12 mouse cellular contexts compared by ENCODE assay signal in the genomic region with DNA sequence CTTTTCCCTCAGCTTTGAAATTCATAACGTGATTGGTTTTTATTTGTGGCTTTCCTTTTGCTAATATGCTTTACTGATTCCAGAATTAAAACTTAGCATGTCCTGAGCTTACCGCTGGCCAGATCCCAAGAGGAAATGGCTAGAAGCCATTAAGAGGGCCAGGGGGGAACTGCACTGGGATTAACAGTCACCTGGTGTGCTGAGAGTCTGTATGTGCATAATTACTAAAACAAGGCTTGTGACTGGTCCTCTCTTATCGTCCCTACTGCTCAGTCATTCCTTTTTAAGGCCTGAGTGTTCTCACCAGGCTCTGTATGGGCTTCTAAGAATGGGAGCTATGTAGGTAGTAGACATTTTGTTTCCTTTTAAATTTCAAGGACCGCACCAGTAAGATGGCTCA. TPM values are rescaled to one million over a fixed set of nuclear protein-coding genes. Genes with fewer than 3 reads are reported as not detected.
DNase-seq lines count a peak whose midpoint lies in the region; ATAC-seq and TF ChIP-seq lines count a peak whose summit lies in the region.
"Had no signal": no experiment of that assay in that cellular context is flagged by ENCODE, and none has a peak within 500 bp of the region (broad histone marks: within the 10 kb centered on the region; RNA-seq: fewer than 3 reads in every experiment).

No protein-coding gene starts in this region.

- no peak overlapping the region for H3K4me3 ChIP-seq in stomach, postnatal 0 days (ENCODE audit: low read depth, low read length)
- H3K4me3 ChIP-seq in forebrain, embryonic 12.5 days (replicated peaks), result no peak overlapping the region
- H3K4me3 ChIP-seq in forebrain, postnatal 0 days (ENCODE audit: low read depth, low read length), result no peak overlapping the region
- H3K4me3 ChIP-seq: layer of hippocampus, adult 2 months; neural tube, embryonic 12.5 days had no signal

- no peak overlapping the region for H3K9ac ChIP-seq in stomach, postnatal 0 days (ENCODE audit: low read length)
- no peak overlapping the region for H3K9ac ChIP-seq in forebrain, embryonic 12.5 days
- H3K9ac ChIP-seq in forebrain, postnatal 0 days, result no peak overlapping the region
- H3K9ac ChIP-seq: neural tube, embryonic 12.5 days had no signal

- no peaks in the 10 kb centered on the region for H3K9me3 ChIP-seq in stomach, postnatal 0 days (ENCODE audit: control insufficient read depth, low read length)
- no peaks in the 10 kb centered on the region for H3K9me3 ChIP-seq in forebrain, embryonic 12.5 days
- no peaks in the 10 kb centered on the region for H3K9me3 ChIP-seq in forebrain, postnatal 0 days (ENCODE audit: low read length)
- H3K9me3 ChIP-seq: neural tube, embryonic 12.5 days had no signal

- H3K4me1 ChIP-seq in stomach, postnatal 0 days (replicated peaks; ENCODE audit: control insufficient read depth, insufficient read depth), result no peaks in the 10 kb centered on the region
- H3K4me1 ChIP-seq in forebrain, embryonic 12.5 days, result peaks cover 5% of the 10 kb centered on the region; the same call in 1 of the 2 replicates
- H3K4me1 ChIP-seq in forebrain, postnatal 0 days (ENCODE audit: insufficient read depth), result no peaks in the 10 kb centered on the region
- H3K4me1 ChIP-seq: neural tube, embryonic 12.5 days had no signal

- peak overlapping the region; percentile 40; the same call in 1 of the 2 replicates for H3K27ac ChIP-seq in stomach, postnatal 0 days (replicated peaks)
- H3K27ac ChIP-seq in forebrain, embryonic 12.5 days, result no peak overlapping the region
- H3K27ac ChIP-seq in forebrain, postnatal 0 days (ENCODE audit: low read depth, low read length), result no peak overlapping the region
- H3K27ac ChIP-seq: layer of hippocampus, adult 2 months; macrophage; neural tube, embryonic 12.5 days had no signal

- ATAC-seq in stomach, postnatal 0 days (ENCODE audit: low FRiP score, low TSS enrichment), result peak; percentile 72
- no peak for ATAC-seq in forebrain, embryonic 12.5 days (ENCODE audit: low FRiP score)
- no peak for ATAC-seq in megakaryocyte-erythroid progenitor cell, adult 5-6 weeks (replicated peaks; ENCODE audit: low FRiP score, low TSS enrichment, poor library complexity, severe bottlenecking)
- ATAC-seq in forebrain, postnatal 0 days, result no peak

- no peak for TF ChIP-seq EP300 in stomach, postnatal 0 days (optimal IDR thresholded peaks at IDR 0.05)

- intact Hi-C loops in heart, postnatal 14 days (cut with DNase I), result no loop called here

- WGBS in stomach, postnatal 0 days, result 39% methylated on average over 4 of the region's 4 CpGs
- WGBS in forebrain, embryonic 12.5 days, result 28% methylated on average over 4 of the region's 4 CpGs
- WGBS in forebrain, postnatal 0 days, result 33% methylated on average over 4 of the region's 4 CpGs

- DNase-seq in testis, postnatal 14 days (ENCODE audit: low spot score), result peak; percentile 24
- no peak for DNase-seq in testis, postnatal 10 days (ENCODE audit: low spot score)
- DNase-seq in heart, postnatal 14 days, result peak; percentile 50 to 63
- DNase-seq in kidney, postnatal 4 days, result peak; percentile 29 to 51
- DNase-seq in stomach, postnatal 0 days (ENCODE audit: low spot score), result peak; percentile 35
- no peak for DNase-seq in forebrain, postnatal 0 days
- DNase-seq: embryo, embryonic 11 days had no signal

- TF ChIP-seq CTCF in stomach, postnatal 0 days (IDR thresholded peaks at IDR 0.05; ENCODE audit: low read depth), result no peak
- no peak for TF ChIP-seq CTCF in forebrain, postnatal 0 days (IDR thresholded peaks at IDR 0.05; ENCODE audit: low read depth)

- no peak overlapping the region for H3K4me2 ChIP-seq in stomach, postnatal 0 days (replicated peaks; ENCODE audit: low read depth)
- no peak overlapping the region for H3K4me2 ChIP-seq in forebrain, embryonic 12.5 days
- H3K4me2 ChIP-seq in forebrain, postnatal 0 days (ENCODE audit: low read depth), result no peak overlapping the region
- H3K4me2 ChIP-seq: neural tube, embryonic 12.5 days had no signal

- 0 out of 2 replicates have a peak, but pooled peaks cover 4% of the 10 kb centered on the region for H3K36me3 ChIP-seq in stomach, postnatal 0 days (ENCODE audit: control insufficient read depth, insufficient read depth, low read length)
- H3K36me3 ChIP-seq in forebrain, embryonic 12.5 days (replicated peaks), result no peaks in the 10 kb centered on the region
- 0 out of 2 replicates have a peak, but pooled peaks cover 5% of the 10 kb centered on the region for H3K36me3 ChIP-seq in forebrain, postnatal 0 days (ENCODE audit: insufficient read depth)
- H3K36me3 ChIP-seq: neural tube, embryonic 12.5 days had no signal

- no peaks in the 10 kb centered on the region for H3K27me3 ChIP-seq in stomach, postnatal 0 days (ENCODE audit: control insufficient read depth, insufficient read depth, low read length)
- no peaks in the 10 kb centered on the region for H3K27me3 ChIP-seq in forebrain, embryonic 12.5 days
- no peaks in the 10 kb centered on the region for H3K27me3 ChIP-seq in forebrain, postnatal 0 days (ENCODE audit: insufficient read depth, low read length)
- H3K27me3 ChIP-seq: neural tube, embryonic 12.5 days had no signal

RNA-seq across cellular contexts. Expression of a gene that starts 23.5 kb away (rescaled TPM):
- total RNA-seq in heart, postnatal 14 days (2021), result 100 to 1,000 TPM; 153 to 157 TPM
- 32.0 and 32.1 TPM in 2 replicates for polyA plus RNA-seq in stomach, postnatal 0 days (2015; fragmentation: Nextera tagmentation; extraction: Ambion mirVana)
- polyA plus RNA-seq in forebrain, embryonic 12.5 days (2016; fragmentation: Nextera tagmentation; extraction: Ambion mirVana), result 29.9 and 32.1 TPM in 2 replicates
- total RNA-seq in megakaryocyte-erythroid progenitor cell, adult 5-6 weeks (2014; fragmentation: Nextera tagmentation), result 76.1 and 80.4 TPM in 2 replicates
- total RNA-seq in megakaryocyte-erythroid progenitor cell, adult 5-6 weeks (2017), result 137 and 154 TPM in 2 replicates
- total RNA-seq in forebrain, postnatal 0 days (2014; rRNA removed), result 32.1 and 33.4 TPM in 2 replicates
- polyA plus RNA-seq in forebrain, postnatal 0 days (2015; fragmentation: Nextera tagmentation; extraction: Ambion mirVana), result 17.4 and 20.2 TPM in 2 replicates

Comparison
In these comparisons a context has a peak if more than half of its experiments do, and no peak if none do; other contexts are left out.
1. DNase-seq: peak in testis, postnatal 14 days (single experiment), heart, postnatal 14 days (2 of 2), kidney, postnatal 4 days (2 of 2) and stomach, postnatal 0 days (single experiment); none in testis, postnatal 10 days (single experiment) and forebrain, postnatal 0 days (single experiment).